Mouse (Mus musculus) cerebellum, adult 18-20 months (tissue): ENCODE results near the gene Creb3l2.

ENCODE experiments used
- DNase-seq, 2 experiments: peaks; one replicate each; pipeline ENCODE4 v3.0.0; 2021

Gene Creb3l2

DNA sequence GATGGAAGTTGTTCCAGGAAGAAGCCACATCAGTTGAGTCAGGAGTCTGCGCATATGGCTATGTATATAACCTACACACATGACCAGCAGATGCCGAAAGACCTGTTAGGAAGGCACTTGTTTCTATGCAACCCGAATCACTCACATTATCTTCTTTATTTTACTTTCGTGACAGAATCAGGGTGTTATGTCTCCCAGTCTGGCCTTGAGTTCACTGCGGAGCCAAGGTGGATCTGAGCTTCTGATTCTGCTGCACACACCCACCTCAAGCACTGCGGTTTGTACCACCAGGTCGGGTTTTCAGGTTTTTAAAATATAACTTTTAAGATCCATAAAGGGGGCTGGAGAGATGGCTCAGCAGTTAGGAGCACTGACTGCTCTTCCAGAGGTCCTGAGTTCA lies 119.3 kb downstream of the Creb3l2 start:
- DNase-seq: no peak

DNA sequence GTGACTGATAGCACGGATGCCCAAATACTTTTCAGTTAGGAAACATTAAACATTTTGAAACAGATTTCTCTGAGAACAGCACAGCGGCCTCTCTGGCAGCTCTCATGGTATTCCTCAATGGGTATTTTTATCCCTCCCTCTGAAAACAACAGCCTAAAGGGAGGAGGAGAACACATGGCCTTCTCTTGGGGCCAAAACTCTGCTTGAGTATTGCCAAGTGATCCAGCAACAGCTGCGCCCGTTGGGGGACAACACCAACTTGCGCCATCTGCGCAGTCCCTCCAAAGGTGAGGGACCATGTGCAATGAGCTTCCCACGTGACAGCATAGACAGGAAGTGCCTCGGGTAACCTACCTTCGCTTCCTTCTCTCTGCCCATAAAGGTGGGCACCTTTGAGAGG lies 119.9 kb downstream of the Creb3l2 start:
- no peak for DNase-seq

DNA sequence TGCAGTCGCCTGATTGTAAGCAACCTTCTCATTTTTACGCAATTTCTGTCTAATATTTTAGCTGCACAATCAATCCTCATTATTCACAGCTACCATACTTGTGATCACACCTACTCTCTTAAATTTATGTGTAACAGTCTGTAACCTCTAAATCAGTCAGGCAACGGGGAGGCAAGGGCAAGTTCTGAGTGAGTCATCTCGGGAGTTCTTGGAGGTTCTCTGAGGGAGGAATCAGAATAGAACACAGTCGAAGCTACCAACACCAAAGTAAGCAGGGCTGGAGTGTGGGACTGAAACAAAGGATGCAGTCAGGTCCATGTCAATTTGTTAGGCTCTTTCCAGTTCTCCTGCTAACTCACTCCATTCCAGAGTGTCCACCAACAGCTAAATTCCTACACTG lies 124.0 kb downstream of the Creb3l2 start:
- DNase-seq: no peak

DNA sequence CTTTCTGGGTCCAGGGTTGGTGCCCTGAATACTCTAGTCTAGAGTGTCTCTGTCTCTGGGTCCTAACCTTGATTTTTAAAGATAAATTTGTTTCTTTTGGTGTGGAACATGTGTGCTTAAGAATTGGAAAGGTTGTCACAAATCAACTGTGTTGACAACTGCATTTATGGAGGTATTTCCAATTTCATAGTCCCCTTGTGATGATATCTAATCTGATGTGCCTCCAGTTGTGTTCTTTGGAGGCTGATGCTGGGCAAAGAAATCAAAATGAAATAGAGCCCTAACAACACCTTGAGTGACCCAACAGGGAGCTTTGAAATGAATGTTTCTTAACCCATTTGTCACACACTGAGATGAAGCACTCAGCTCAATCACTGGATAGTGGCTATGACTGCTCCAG lies 126.5 kb downstream of the Creb3l2 start:
- DNase-seq: no peak

- no peak for DNase-seq
Observed at GRCm38 (mm10) chr6:37310601-37311000, 131.3 kb downstream of the Creb3l2 start.

DNA sequence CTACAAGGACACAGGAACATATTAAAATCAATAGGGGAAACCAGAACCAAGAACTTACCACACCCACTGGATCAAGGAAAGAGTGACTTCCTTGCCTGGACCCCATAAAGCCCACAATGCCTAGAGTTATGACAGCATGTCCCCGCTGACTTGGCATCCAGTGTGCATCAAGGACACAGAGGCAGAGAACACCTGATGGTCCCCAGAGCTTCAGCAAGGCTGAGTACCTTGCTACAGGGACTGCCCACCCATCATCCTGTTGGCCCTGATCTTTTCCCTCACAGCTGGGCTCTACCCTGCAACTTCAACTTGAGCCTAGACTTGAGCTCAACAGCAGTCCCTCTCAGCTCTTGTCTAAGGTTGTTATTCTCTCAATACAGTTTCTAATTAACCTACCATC lies 135.3 kb downstream of the Creb3l2 start:
- DNase-seq: no peak

DNA sequence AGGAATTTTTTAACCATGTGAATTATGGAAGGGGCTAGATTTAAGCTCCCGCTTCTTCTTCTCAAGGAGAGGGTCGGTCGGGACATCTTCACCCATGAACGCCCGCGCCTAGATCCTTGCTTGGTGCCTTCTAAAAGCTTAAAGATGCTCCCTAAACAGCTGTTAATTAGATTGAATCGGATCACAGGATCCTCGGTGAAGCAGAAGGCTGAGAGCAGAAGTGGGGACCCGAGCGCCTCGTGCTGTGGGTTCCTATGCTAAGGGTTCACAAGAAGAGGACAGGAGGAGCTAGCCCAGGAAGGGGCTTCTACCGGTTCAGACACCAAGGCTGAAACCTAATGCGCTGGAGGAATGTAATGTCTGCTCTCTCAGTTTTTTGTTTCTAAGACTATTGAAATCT lies 141.5 kb downstream of the Creb3l2 start:
- no peak for DNase-seq

DNA sequence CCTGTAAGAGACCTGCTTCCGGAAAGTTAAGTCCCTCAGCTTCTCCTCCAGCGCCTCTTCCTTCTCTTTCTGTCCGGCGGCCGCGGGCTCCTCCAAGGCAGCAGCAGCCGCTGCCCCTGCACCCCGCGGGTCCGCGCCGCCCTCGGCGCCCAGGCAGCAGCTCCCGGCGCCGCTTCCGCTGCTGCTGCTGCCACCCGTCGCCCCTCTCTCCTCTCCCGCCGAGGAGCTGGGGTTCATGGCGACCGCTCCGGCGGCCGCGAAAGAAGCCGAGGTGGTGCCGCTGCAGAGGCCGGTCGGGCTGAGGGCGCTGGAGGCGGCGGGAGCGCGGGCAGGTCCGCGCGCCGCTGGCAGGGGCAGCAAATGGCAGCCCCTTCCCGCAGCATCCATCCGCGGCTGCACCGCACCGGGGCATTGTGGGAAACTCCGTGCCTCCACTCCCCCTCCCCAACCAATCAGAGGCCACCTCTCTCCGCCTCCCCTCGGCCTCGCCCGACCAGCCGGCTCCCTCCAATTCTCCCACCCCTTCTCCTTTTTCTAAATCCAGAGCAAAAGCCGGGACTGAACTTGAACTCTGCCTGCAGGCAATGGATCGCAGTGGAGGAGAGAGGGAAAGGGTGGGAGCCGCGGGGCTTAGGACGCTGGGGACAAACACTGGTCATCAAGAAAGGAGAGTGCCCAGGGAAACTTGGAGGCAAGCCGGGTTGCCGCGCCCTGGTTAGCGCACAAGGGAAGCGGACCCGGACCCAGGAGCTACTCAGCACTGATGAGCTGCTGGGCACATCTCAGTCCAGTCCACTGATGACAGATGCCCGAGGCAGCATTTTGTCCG lies 142.2 kb downstream of the Creb3l2 start, which contains the start of gene Dgki:
Dgki (minus strand) TSS at position 623 of the 829 bp plus-strand sequence.
- DNase-seq: peak; percentile 84 to 86

GRCm38 (mm10) chr6:37298982-37299381 lies 143.0 kb downstream of the Creb3l2 start:
- DNase-seq: peak; percentile 8 to 36

DNA sequence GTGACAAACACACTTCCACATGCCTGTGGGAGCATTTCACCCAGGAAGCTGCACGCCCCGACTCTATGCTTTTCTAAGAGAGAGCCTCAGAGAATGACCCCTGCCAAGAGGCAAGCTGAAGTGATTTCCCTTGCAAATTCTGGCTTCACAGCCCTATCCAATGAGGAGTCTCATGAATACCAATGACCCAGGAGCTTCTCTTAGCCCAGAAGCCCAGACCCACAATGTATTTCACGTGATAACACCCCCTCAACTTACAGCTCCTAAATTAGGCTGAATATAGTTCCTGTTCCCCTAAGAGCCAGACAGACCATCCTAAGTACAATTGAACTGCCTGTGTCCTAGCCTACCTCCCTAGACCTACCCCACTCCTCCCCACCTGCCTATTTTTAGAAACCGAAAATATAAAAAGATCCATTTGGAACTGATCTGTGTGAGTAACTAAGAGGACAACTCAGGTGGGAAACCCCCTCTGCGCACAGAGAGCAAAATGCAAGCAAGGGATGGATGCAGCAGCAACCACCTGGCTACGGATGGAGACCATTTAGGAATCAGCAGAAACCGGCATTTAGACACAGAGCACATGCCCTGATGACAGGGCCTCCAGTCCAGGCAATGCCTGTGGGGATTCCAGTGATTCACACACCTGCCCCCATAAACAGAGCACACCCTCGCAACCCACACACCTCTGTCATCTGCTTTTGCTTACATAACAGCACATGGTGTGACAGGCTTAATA lies 144.0 kb downstream of the Creb3l2 start:
- peak; percentile 17 to 24 for DNase-seq

- no peak for DNase-seq
Observed at GRCm38 (mm10) chr6:37292068-37292467, 149.9 kb downstream of the Creb3l2 start.

GRCm38 (mm10) chr6:37291171-37291570 lies 150.8 kb downstream of the Creb3l2 start:
- no peak for DNase-seq

DNA sequence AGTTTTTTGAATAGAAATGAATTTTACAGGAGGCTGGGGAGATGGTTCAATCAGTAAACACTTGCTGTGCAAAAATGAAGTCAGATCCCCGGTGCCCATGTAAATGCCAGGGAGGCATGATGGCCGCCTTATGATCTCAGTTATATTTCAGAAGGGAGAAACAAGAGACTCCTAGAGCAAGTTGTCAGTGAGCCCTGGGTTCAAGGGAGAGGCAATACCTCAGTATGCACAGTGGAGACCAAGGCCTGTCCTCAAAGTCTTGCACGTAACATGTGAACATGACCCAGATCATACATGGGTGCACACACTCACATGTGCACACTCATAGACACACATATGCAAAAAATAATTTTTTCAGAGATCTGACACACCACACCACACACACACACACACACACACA lies 151.3 kb downstream of the Creb3l2 start:
- DNase-seq: no peak

DNA sequence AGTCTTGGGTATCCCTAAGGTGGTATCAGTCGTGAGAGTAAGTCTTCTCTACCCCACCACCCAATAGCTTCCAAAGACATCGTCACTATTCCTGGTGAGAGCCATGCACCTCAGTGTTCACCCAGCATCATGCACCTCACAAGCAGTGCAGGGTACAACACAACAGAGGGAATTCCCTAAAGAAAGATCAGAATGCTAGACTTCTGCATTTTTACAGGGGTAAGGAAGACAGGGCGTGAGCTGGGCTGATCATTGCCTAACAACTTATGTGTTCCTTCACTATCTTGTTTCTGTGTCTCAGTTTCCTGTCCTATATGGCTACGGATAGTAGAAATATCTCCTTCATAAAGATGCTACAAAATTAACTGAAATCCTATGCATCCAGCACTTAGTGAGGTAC lies 155.8 kb downstream of the Creb3l2 start:
- DNase-seq: no peak

DNA sequence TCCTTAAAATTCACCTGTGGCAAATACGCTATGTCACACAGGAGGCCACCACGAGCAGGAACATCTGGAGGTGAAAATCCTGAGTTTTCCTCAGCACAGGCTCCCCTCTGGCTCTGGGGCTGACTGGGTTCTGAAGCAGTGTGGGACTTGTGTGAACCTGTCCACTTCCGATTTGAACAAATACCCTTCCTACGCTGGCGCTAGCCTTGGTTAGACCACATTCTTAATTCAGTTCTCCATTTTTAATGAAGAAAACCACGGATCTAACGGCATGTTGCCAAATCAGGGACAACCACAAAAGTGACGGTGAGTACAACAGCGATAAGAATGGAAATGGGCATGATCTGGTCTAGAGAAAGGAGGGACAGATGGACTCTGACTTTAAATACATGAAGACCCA lies 157.1 kb downstream of the Creb3l2 start:
- DNase-seq: no peak

- DNase-seq: no peak
Observed at GRCm38 (mm10) chr6:37283336-37283735, 158.6 kb downstream of the Creb3l2 start.

DNA sequence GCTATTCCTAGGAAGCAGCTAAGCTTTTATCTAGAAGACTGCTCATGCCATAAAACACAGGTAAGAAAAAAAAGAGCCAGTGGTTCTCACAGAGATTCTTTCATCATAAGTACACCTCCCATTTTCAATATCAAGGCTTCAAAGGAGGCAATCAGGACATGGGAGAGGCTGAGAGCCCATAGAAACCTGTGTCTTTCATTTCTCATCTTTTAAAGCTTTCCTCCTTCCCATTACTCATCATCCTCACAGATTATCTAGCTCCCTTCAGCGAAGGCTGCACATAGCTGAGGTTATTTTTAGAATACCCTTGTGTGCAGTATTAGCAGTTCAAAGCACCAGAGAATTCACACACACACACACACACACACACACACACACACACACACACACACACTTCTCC lies 159.3 kb downstream of the Creb3l2 start:
- no peak for DNase-seq
